Mouse (Mus musculus) Patski (cell line): ENCODE measurements around the gene Gm4792. TPM values are rescaled to one million over a fixed set of nuclear protein-coding genes. Genes with fewer than 3 reads are reported as not detected.

ENCODE experiments used
- ATAC-seq: fragments of 100-300 bp; one replicate; pipeline ENCODE4 v1.8.0; 2021
- CTCF ChIA-PET: fragments of 350-600 bp; sonication (Branson Sonifier 250); formaldehyde crosslinking; loops from one replicate; lab custom pipeline; 2022; ENCODE audit warnings: inconsistent platforms; lab: Charles Lee
- POLR2A ChIA-PET: fragments of 350-600 bp; sonication (Branson Sonifier 250); formaldehyde crosslinking; loops from one replicate; lab custom pipeline; 2022; ENCODE audit warnings: antibody characterized with exemption, inconsistent platforms; lab: Charles Lee
- DNase-seq: peaks from one replicate; pipeline ENCODE4 v3.0.0-alpha.2; 2011; ENCODE audit warnings: low read depth, low spot score
- H3K27me3 ChIP-seq: fragments of 371-371 bp; one replicate; pipeline ENCODE4 v1.5.1; 2021
- CTCF ChIP-seq: fragments of 100-300 bp; IDR thresholded peaks from one replicate; pipeline ENCODE4 v1.5.1; 2021
- in situ Hi-C: fragments of 300-500 bp; cut with MboI; formaldehyde crosslinking; loops from 3 replicates; pipeline ENCODE4 v1.11.1; 2018; ENCODE audit warnings: low pct_unique_long_range_greater_than_20kb, mixed read lengths
- polyA plus RNA-seq: library from polyadenylated mRNA; unstranded; gene quantifications from one replicate; pipeline ENCODE4 v1.2.3, GENCODE M21; 2021

Gm4792 gene
- polyA plus RNA-seq, 1 experiment from 2014 or later: not detected

DNA sequence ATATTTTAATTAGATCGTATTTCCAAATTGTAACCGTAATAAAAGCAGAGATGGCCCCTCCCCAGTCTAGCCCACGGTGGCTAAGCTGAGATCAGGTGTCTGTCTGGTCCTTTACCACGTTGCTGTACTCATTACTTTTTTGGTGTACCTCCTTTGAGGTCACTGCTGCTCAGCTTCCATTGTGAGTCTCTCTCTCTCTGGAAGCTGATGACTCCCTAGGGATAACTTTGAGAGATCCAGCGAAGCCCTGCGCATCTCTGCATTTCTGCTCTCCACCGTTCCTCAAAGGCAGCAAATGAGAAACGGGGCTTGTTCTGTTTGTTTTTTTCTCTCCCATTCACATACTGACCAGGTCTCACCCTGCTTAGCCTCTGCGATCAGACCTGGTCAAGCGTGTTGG is 36.5 kb upstream of the Gm4792 start:
- ATAC-seq (no peak), DNase-seq (no peak)
- CTCF ChIA-PET: no interaction called here

DNA sequence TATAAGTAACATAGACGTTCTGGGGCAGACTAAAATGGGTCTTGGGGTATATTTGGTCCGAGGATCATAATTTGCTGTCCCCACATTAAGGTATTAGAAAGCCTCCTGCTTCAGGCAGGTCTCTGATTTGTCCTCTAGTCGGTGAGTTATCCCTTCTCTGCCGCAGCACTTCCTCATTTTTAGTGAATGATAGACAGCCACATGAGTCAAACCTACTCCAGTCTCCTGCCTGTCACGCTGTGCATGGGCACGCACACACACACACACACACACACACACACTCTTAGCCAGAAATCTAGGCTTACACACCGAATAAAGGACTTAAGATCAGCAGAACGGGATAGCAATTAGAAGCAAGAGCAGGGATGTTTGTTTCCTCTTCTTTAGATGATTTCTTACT is 34.8 kb upstream of the Gm4792 start:
- no peaks in the 10 kb centered on the region for H3K27me3 ChIP-seq
- ChIA-PET CTCF (no interaction called here), POLR2A (no interaction called here)
- ATAC-seq (no peak), DNase-seq (no peak)
- TF ChIP-seq CTCF: no peak
- in situ Hi-C loops: no loop called here

More for the DNA sequence above, 36.5 kb upstream of the Gm4792 start:
- in situ Hi-C loops: no loop called here
- POLR2A ChIA-PET: no interaction called here
- TF ChIP-seq CTCF: no peak
- no peaks in the 10 kb centered on the region for H3K27me3 ChIP-seq

DNA sequence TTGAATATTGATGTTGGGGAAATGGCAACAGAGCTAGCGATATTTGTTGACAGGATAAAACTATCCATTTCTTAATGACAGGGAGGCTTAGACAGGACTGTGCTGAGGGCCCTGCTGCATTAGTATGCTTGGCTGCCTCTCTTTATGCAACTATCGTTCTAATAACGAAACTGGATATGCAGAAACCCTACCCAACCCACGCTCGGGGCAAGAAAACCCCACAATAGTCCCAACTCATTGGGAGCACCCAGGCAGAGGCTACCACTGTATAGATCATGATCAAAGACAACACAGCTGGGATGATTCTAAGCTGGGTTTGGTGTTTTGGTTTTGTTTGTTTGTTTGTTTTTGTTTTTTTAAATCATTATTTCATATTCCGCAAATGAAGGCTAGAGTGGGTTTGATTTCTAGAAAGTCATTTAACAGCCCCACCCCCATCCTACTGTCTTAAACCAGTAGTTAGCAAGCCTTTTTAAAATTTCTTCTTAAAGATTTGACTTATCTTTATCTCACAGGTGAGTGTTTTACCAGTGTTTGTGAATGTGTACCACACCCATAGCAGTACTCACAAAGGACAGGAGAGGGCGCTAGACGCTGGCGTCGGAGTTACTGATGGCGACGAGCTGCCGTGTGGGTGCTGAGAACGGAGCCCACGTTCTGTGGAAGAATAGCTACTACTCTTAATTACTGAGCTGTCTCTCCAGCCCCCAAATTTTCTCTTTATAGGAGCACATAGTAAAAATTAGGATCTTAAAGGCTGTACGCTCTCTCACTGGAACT is 34.0 kb upstream of the Gm4792 start:
- no peak for ATAC-seq
- no peaks in the 10 kb centered on the region for H3K27me3 ChIP-seq
- no peak for DNase-seq
- ChIA-PET POLR2A (no interaction called here), CTCF (interaction anchor here (1.6 kb wide), 1 partner anchor 12 kb away, joined by 3 read pairs; no protein-coding TSS in a partner anchor)
- in situ Hi-C loops: no loop called here
- TF ChIP-seq CTCF: no peak

DNA sequence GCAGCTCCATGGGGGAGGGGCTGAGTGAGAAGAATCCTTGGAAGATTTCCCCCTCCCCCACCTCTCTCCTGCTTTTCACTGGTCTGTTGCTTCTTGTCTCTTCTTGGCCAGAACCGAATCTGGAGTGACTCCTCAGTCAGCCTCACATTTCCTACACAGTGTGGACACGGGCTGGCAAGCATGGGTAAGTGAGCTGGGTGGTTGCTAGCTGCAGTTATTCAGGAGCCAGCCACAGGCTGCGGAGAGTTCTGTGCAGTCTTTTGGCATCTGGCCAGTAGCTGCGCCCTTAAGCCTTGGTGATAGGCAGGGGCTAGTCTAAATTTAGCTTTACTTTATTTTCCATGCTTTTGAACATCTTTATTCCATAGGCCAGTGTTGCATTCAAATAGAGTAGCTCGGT is 31.5 kb upstream of the Gm4792 start:
- in situ Hi-C loops: no loop called here
- H3K27me3 ChIP-seq: no peaks in the 10 kb centered on the region
- ATAC-seq: peak; percentile 57
- peak; percentile 44 for DNase-seq
- TF ChIP-seq CTCF: no peak
- POLR2A ChIA-PET: no interaction called here
- CTCF ChIA-PET: interaction anchor here (1.2 kb wide), 1 partner anchor 15 kb away, joined by 3 read pairs; no protein-coding TSS in a partner anchor

DNA sequence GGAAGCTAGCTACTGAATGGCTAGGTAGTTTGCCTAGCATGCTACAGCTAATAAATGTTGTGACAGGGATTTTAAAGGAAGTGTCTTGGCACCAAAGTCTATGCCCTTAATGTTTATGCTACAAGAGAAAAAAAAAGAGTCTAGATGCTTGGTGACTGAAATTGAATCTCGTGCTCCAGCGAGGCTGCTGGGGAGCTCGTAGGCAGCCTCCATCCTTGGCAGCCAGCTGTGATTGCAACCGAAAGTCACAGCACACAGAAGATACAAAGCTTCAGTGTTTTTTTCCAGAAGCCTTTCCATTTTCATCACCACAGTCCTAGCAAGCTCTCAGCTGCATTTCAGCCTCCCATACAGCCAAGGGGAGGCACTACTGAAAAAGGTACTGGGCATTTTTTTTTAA is 20.1 kb upstream of the Gm4792 start:
- ATAC-seq (no peak), DNase-seq (no peak)
- in situ Hi-C loops: no loop called here
- ChIA-PET CTCF (no interaction called here), POLR2A (interaction anchor here (0.7 kb wide), 1 partner anchor 25 kb away, joined by 3 read pairs; no protein-coding TSS in a partner anchor)
- peaks cover 7% of the 10 kb centered on the region for H3K27me3 ChIP-seq
- no peak for TF ChIP-seq CTCF

DNA sequence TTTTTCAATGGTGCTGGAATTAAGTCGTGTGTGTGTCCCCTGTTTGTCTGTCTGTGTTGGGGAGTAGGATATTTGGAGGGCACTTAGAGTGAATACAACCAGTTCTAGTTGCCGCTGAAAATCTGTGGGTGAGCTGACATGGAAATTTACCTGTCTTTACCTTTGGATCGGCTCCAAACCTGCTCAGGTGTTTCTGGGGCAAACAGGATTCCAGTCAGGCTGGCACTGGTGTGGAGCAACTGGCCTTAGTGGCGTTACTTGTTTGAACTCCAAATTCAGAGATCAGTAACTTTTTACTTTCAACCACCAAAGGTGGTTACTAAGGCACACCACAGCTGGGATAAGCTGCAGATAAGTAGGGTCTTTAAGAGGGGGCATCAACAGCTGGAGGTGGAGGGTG is 14.6 kb upstream of the Gm4792 start:
- POLR2A ChIA-PET: no interaction called here
- TF ChIP-seq CTCF: no peak
- DNase-seq (no peak), ATAC-seq (no peak)
- peaks cover 15% of the 10 kb centered on the region for H3K27me3 ChIP-seq
- in situ Hi-C loops: no loop called here
- CTCF ChIA-PET: no interaction called here

DNA sequence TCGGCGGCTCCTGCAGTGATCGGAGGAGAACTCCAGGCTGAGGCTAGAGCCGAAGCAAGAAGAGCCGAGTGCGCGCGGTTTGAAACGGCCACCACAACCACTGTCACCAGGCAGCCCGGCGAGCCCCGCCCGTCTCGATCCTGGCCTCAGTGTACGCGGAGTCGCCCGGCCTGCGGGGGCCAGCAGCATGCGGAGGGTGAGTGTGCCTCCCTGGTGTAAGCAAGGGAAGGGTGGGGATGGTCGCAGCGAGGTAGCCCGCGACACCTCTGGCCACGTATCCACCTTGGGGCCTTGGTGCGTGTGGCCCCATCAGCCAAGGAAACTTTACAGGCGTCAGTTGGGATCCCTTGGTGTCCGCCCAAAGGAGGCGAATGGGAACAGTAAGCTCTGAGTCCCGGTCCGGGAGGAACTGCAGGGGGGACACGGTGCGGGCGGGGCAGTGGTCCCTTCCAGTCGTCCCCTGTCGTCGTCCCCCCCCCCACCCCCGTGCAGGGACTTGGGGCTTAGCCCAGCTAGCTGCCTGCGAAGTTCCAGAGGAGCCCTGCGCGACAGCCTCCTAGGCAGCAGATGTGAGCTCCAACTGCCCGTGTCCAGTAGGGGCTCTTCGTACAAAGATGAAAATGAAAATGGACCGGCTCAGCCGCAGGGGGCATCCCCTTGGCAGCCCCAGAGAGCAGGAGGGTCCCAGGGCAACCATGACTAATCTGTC is 13.7 kb upstream of the Gm4792 start:
- POLR2A ChIA-PET: no interaction called here
- no peak for TF ChIP-seq CTCF
- ATAC-seq: no peak
- no peak for DNase-seq
- H3K27me3 ChIP-seq: peaks cover 14% of the 10 kb centered on the region
- CTCF ChIA-PET: no interaction called here
- in situ Hi-C loops: no loop called here

DNA sequence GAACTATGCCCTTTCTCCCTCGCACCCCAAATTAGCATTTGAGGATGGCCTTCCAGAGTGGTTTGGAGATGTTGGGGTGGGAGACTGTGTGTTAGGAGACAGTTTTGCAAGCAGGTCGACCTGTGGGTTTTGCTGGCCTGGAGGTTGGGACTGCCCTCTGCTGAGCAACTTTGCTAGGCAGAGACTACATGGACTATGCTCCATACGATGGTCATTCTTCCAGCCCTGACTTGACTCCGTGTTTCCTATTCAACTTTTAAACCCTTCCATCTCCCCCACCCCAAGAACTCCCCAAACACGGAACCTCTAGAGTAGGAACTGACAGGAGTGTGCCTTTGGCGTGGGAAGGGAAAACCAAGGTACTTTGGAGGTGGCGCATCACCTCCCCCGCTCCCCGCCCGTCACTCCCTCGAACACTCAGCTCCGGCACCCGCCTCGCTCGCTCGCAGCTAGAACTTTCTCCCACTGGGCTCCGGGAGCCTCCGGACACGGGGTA is 13.1 kb upstream of the Gm4792 start, which contains the start of gene Tmcc3:
Gene Tmcc3 (plus strand): TSS at position 439 of the 496 bp plus-strand sequence.
- ATAC-seq (no peak), DNase-seq (no peak)
- peaks cover 14% of the 10 kb centered on the region for H3K27me3 ChIP-seq
- POLR2A ChIA-PET: no interaction called here
- in situ Hi-C loops: no loop called here
- no peak for TF ChIP-seq CTCF
- CTCF ChIA-PET: no interaction called here

DNA sequence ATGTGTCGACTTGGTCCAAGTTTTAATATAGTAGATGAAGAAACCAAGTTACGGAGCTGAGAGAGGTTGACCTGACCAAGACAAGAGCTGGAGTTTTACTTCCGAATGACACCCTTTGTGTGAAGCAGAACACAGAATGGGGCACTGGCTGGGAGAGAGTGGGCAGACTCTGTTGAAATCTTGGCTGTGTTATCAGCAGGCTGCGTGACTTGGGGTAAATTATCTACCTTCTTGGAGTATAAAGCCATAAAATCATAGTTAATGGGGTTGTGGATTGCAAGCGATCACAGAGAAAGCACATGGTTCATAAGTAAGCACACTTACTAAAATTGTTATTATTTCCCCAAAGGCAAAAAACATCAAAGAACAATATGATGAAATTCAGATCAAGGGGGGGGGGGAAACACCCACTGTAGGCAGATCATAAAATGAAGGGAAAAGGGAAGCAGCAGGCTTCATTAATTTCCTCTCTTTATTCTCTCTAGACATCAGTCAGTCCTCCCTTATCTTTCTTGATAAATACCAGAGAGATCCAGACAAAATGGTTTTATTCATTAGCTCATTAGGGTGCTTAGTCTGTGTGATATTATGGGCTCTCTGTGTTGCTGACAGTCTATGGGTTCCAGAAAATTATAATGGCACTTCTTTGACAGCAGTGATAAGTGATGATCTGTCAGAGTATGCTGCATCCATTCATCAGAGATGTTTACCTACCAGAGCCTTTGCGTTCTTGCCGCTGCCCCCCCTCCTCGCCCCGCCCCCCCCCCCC is 12.2 kb upstream of the Gm4792 start:
- DNase-seq: no peak
- in situ Hi-C loops: no loop called here
- H3K27me3 ChIP-seq: peaks cover 12% of the 10 kb centered on the region
- TF ChIP-seq CTCF: no peak
- ATAC-seq: no peak
- ChIA-PET CTCF (no interaction called here), POLR2A (no interaction called here)

DNA sequence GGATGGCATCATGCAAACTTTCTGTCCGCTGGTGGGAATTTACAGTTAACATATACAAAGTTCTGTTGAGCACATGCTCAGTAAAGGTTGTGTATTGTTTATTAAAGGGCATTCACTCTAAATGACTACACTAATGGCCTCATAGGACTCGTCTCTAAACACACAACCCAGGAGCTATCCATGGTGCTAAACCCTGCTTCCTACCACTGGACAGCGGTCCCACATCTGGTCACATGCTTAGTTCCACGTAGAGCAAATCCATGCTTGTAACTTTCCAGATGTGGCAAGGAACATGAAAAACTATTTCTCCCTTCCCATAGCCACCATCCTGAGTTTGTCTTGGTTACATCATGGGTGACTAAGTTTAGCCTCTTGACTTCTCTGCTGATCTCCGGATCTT is 7.0 kb upstream of the Gm4792 start:
- ChIA-PET CTCF (no interaction called here), POLR2A (no interaction called here)
- in situ Hi-C loops: no loop called here
- no peak for ATAC-seq
- no peak for TF ChIP-seq CTCF
- no peak for DNase-seq
- H3K27me3 ChIP-seq: no peaks in the 10 kb centered on the region
